Mouse (Mus musculus) forebrain, embryonic 16.5 days (tissue): Measurements from ENCODE around the gene Lrp4. TPM values are rescaled to one million over a fixed set of nuclear protein-coding genes. Genes with fewer than 3 reads are reported as not detected.

ENCODE experiments used
- ATAC-seq: fragments of 200-750 bp; cut with Nextera tagmentation; 2 replicates; pipeline ENCODE4 v1.8.0; 2017; ENCODE audit warnings: mild to moderate bottlenecking, moderate library complexity
- H3K27ac ChIP-seq: fragments of 300-500 bp; sonication (generic); 2 replicates; pipeline ENCODE4 v1.5.1; 2014; ENCODE audit warnings: low read length, control low read depth
- H3K27me3 ChIP-seq: fragments of 300-500 bp; sonication (generic); replicated peaks from 2 replicates; pipeline ENCODE4 v1.6.1; 2014; ENCODE audit warnings: low read length; ENCODE audit not compliant: control insufficient read depth, insufficient read depth
- H3K36me3 ChIP-seq: fragments of 300-500 bp; sonication (generic); 2 replicates; pipeline ENCODE4 v1.6.1; 2014; ENCODE audit not compliant: control insufficient read depth, insufficient read depth
- H3K4me1 ChIP-seq: fragments of 300-500 bp; sonication (generic); replicated peaks from 2 replicates; pipeline ENCODE4 v1.6.1; 2014; ENCODE audit warnings: low read length; ENCODE audit not compliant: control insufficient read depth, insufficient read depth
- H3K4me2 ChIP-seq: fragments of 300-500 bp; sonication (generic); 2 replicates; pipeline ENCODE4 v1.6.1; 2014; ENCODE audit warnings: mild to moderate bottlenecking, low read length, control low read depth
- H3K4me3 ChIP-seq: fragments of 300-500 bp; sonication (generic); replicated peaks from 2 replicates; pipeline ENCODE4 v1.5.1; 2014; ENCODE audit warnings: mild to moderate bottlenecking, low read length, control low read depth
- H3K9ac ChIP-seq: fragments of 300-500 bp; sonication (generic); replicated peaks from 2 replicates; pipeline ENCODE4 v1.6.1; 2014; ENCODE audit warnings: low read depth, low read length, control low read depth
- H3K9me3 ChIP-seq: fragments of 300-500 bp; sonication (generic); 2 replicates; pipeline ENCODE4 v1.6.1; 2016; ENCODE audit warnings: low read length; ENCODE audit not compliant: control insufficient read depth
- WGBS: fragments of 180-500 bp; shearing (Covaris S2); extraction: QIAGEN DNeasy Blood & Tissue Kit; methylation state at CpG from one replicate; pipeline ENCODE4 v1.1.7; 2014; 5-methylcytosine and 5-hydroxymethylcytosine counted together
- polyA plus RNA-seq: library from polyadenylated mRNA; unstranded; fragments of >200 nt; fragmentation: Nextera tagmentation; extraction: Ambion mirVana; gene quantifications from 2 replicates; pipeline ENCODE4 v1.2.1, GENCODE M21; 2015

Gene Lrp4
- polyA plus RNA-seq, 1 experiment from 2014 or later = 4.5 TPM

GRCm38 (mm10) chr2:91458252-91458672 is 951 bp downstream of the Lrp4 start:
- Histone ChIP-seq H3K27ac (peak overlapping the region; percentile 45), H3K4me3 (peak overlapping the region; percentile 53), H3K27me3 (no peaks in the 10 kb centered on the region), H3K9ac (peak overlapping the region; percentile 71), H3K9me3 (no peaks in the 10 kb centered on the region), H3K36me3 (no peaks in the 10 kb centered on the region), H3K4me1 (peaks cover 37% of the 10 kb centered on the region), H3K4me2 (peak overlapping the region; percentile 83)
- ATAC-seq = peak; percentile 39
- under 1% methylated on average over 21 of the region's 21 CpGs for WGBS

- H3K4me1 ChIP-seq = peaks cover 37% of the 10 kb centered on the region
- H3K4me2 ChIP-seq = peak overlapping the region; percentile 83
- H3K4me3 ChIP-seq = peak overlapping the region; percentile 53
- peak; percentile 11; the same call in 1 of the 2 replicates for ATAC-seq
- H3K27ac ChIP-seq = peak overlapping the region; percentile 20
- WGBS = under 1% methylated on average over 32 of the region's 32 CpGs
- H3K36me3 ChIP-seq = no peaks in the 10 kb centered on the region
- peak overlapping the region; percentile 71 for H3K9ac ChIP-seq
- no peaks in the 10 kb centered on the region for H3K27me3 ChIP-seq
- no peaks in the 10 kb centered on the region for H3K9me3 ChIP-seq
Measured at GRCm38 (mm10) chr2:91458673-91459391, 1.5 kb downstream of the Lrp4 start.

DNA sequence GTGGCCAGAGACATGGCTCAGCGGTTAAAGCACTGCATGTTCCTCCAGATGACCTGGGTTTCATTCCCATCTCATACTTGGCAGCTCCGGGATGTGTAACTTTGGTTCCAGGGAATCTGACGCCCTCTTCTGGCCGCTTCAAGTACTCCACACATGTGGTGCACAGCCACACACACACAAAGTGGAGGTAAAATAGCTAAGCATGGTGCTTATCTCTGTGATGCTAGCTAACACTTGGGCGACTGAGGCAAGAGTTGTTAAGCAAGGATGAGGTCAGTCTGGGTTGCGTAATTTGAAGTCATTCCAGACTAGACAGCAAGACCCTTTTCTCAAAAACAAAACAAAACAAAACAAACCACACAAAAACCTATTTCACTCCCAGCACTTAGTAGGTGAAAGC is 2.8 kb downstream of the Lrp4 start:
- Histone ChIP-seq H3K4me2 (no peak overlapping the region), H3K27me3 (no peaks in the 10 kb centered on the region), H3K9ac (no peak overlapping the region), H3K27ac (no peak overlapping the region), H3K4me3 (no peak overlapping the region), H3K9me3 (no peaks in the 10 kb centered on the region), H3K4me1 (peaks cover 37% of the 10 kb centered on the region), H3K36me3 (no peaks in the 10 kb centered on the region)
- 94% methylated on average over 6 of the region's 6 CpGs for WGBS
- ATAC-seq = no peak

DNA sequence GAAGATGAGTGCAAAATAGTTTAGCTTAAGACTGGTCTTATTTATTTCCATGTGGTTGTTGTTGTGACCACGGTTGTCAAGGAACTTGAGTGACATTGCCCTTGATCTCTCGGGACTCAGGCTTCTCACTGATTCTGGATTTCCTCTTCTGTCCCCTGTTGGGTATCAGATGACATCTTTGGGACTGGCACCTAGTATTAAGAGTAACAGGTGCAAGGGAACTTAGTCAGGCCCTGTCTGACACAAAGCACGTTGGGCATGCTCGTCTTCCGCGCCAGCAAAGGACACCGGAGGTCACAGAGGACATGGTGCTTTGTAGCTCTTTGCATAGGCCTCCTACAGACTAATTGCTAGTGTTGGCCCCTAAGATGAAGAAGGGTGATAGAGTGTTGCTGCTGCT is 3.5 kb downstream of the Lrp4 start:
- ATAC-seq = no peak
- Histone ChIP-seq H3K36me3 (no peaks in the 10 kb centered on the region), H3K27me3 (no peaks in the 10 kb centered on the region), H3K9me3 (no peaks in the 10 kb centered on the region), H3K4me3 (no peak overlapping the region), H3K4me1 (peaks cover 37% of the 10 kb centered on the region), H3K9ac (no peak overlapping the region), H3K27ac (no peak overlapping the region), H3K4me2 (no peak overlapping the region)
- 73% methylated on average over 7 of the region's 7 CpGs for WGBS

- Histone ChIP-seq H3K9me3 (no peaks in the 10 kb centered on the region), H3K36me3 (no peaks in the 10 kb centered on the region), H3K4me1 (peaks cover 37% of the 10 kb centered on the region), H3K4me2 (no peak overlapping the region), H3K27ac (no peak overlapping the region), H3K27me3 (no peaks in the 10 kb centered on the region), H3K4me3 (no peak overlapping the region), H3K9ac (no peak overlapping the region)
- WGBS = 69% methylated on average over 3 of the region's 3 CpGs
- ATAC-seq = no peak
Measured at GRCm38 (mm10) chr2:91461341-91461740, 4.0 kb downstream of the Lrp4 start.

DNA sequence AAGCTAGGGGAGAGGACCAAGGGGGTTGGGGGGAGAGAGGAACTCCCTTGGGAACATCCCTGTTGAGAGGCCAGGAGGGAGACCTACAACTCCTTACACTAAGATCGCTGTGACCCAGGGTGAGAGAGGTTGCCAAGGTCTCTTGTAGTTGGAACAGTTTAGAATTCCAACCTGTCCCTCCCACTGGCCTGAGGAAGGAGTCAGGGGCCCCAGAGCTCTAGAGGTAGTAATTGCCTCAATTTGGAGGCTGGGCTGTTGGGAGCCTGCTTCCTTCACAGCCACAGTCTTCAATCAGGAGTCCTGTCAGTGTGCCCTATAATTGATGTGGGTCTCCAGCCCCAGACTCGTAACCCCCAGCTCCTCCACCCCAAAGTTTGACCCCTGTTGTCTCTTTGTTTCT is 4.9 kb downstream of the Lrp4 start:
- Histone ChIP-seq H3K36me3 (no peaks in the 10 kb centered on the region), H3K4me2 (peak overlapping the region; percentile 52), H3K9ac (peak overlapping the region; percentile 56; the same call in 1 of the 2 replicates), H3K4me1 (peaks cover 33% of the 10 kb centered on the region), H3K27me3 (no peaks in the 10 kb centered on the region), H3K27ac (no peak overlapping the region), H3K9me3 (no peaks in the 10 kb centered on the region), H3K4me3 (no peak overlapping the region)
- ATAC-seq = no peak
- 6% methylated on average over 2 of the region's 2 CpGs for WGBS

GRCm38 (mm10) chr2:91462681-91463080 is 5.4 kb downstream of the Lrp4 start:
- 6% methylated on average over 12 of the region's 12 CpGs for WGBS
- Histone ChIP-seq H3K9me3 (no peaks in the 10 kb centered on the region), H3K9ac (peak overlapping the region; percentile 56), H3K36me3 (no peaks in the 10 kb centered on the region), H3K27me3 (no peaks in the 10 kb centered on the region), H3K4me3 (peak overlapping the region; percentile 21), H3K4me2 (peak overlapping the region; percentile 52), H3K27ac (peak overlapping the region; percentile 42; the same call in 1 of the 2 replicates), H3K4me1 (peaks cover 32% of the 10 kb centered on the region)
- peak; percentile 32; the same call in 1 of the 2 replicates for ATAC-seq

DNA sequence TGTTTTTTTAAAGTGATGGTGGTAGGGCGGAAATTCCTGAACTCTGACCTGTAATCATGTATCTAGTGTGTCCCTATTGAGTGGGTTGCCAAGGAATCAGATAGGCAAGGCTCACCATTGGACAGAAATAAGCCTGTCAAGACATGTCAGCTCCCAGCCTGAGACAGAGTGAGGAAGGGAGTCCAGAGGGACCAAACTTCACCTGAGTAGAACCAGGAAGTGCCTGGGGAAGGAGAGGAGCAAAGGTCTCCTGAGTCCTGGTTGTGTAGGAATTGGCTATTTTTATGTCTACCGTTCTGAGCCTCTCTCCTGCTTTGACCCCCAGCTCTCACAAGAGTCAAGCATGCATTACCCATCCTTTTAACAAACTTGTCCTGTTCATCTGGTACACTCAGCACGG is 8.6 kb downstream of the Lrp4 start:
- H3K4me3 ChIP-seq = no peak overlapping the region
- no peak for ATAC-seq
- WGBS = 95% methylated on average over 3 of the region's 3 CpGs

GRCm38 (mm10) chr2:91467613-91468012 is 10.3 kb downstream of the Lrp4 start:
- no peaks in the 10 kb centered on the region for H3K9me3 ChIP-seq
- whole genome bisulfite sequencing = 19% methylated on average over 8 of the region's 8 CpGs
- no peak overlapping the region for H3K9ac ChIP-seq
- H3K27me3 ChIP-seq = no peaks in the 10 kb centered on the region
- H3K4me2 ChIP-seq = no peak overlapping the region
- peaks cover 17% of the 10 kb centered on the region for H3K4me1 ChIP-seq
- H3K27ac ChIP-seq = no peak overlapping the region
- no peak overlapping the region for H3K4me3 ChIP-seq
- ATAC-seq = no peak
- no peaks in the 10 kb centered on the region for H3K36me3 ChIP-seq

More for the DNA sequence above, 8.6 kb downstream of the Lrp4 start:
- Histone ChIP-seq H3K27ac (no peak overlapping the region), H3K27me3 (no peaks in the 10 kb centered on the region), H3K9me3 (no peaks in the 10 kb centered on the region), H3K4me2 (no peak overlapping the region), H3K9ac (no peak overlapping the region), H3K36me3 (no peaks in the 10 kb centered on the region), H3K4me1 (peaks cover 29% of the 10 kb centered on the region)
